Mouse (Mus musculus) thymus, adult 2 months (tissue): ENCODE data around the gene Hcfc1.

Experiments used
- CTCF ChIP-seq: fragments of 200-500 bp; IDR thresholded peaks from 2 replicates; pipeline ENCODE4 v1.5.1; 2012; ENCODE audit warnings: mild to moderate bottlenecking, control low read depth, low read length, moderate library complexity, borderline replicate concordance; ENCODE audit not compliant: control insufficient read depth, poor library complexity, insufficient read depth; ENCODE audit errors: extremely low read depth
- POLR2A ChIP-seq: fragments of 200-500 bp; IDR thresholded peaks from 2 replicates; pipeline ENCODE4 v1.6.1; 2012; ENCODE audit warnings: mild to moderate bottlenecking, low read length, control low read depth, moderate library complexity; ENCODE audit not compliant: control insufficient read depth, poor library complexity, insufficient read depth; ENCODE audit errors: extremely low read depth

GRCm38 (mm10) chrX:73930402-73931062 lies 35.6 kb downstream of the Hcfc1 start, which contains the start of gene Renbp:
- TF ChIP-seq POLR2A, result no peak
- TF ChIP-seq CTCF, result no peak
